Mouse (Mus musculus) c-Kit-positive CD71-negative TER-119-negative erythroid progenitor cells, embryonic 14.5 days (primary cell): ENCODE measurements around the gene Ezr.
A peak's percentile ranks its signal among the peaks of the same experiment; 100 is the strongest.

Source experiments
- DNase-seq: peaks from one replicate; pipeline ENCODE4 v3.0.0-alpha.2; 2013; ENCODE audit warnings: low read depth

Ezr gene

DNA sequence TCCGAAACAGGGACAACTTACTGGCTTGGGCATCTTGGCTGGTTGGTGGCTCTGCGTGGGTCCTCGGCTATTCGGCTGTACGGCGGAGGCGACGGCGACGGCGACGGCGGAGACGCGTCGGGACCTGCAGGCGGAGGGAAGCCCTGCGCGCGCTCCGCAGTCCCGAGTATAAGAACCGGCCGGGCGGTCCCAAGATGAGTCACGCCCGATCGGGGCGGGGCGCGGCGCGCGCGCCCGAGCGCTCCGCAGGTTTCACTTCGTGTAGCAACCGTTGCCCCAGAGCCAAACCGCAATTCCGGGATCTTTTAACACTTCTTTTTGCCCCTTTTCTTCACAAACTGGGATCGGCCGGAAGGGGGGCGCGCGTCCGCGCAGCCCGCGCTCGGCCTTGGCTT, at the start of gene Ezr:
TSS of gene Ezr (minus strand) at position 174 of the 395 bp plus-strand sequence.
- DNase-seq: peak; percentile 82

DNA sequence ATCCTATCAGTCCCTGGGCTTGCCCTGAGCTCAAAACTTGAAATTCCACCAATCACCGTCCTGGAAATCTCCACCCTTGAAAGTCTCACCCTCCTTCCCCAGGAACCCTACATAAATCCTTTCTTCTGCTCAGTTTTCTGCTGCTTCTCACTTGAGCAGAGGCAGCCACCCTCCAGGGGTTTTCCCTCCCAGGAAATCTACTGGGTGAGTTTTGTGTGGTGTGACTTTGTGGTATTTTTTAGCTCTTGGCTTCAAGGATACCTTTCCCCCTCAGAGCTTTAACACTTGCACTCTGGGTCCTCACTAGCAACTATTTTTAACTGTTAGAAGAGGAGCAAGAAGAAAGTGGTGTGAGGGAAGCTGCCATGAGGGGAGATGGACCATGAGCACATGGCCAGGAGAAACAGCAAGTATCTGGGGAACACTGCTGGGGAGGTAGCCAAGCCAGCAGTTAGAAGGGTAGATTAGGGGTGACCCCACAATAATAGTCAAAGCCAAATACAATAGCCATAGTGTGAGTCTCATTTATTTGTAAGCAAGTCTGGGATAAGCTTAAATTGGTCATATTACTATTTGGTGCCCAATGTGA, 47.5 kb upstream of the Ezr start:
- no peak for DNase-seq

DNA sequence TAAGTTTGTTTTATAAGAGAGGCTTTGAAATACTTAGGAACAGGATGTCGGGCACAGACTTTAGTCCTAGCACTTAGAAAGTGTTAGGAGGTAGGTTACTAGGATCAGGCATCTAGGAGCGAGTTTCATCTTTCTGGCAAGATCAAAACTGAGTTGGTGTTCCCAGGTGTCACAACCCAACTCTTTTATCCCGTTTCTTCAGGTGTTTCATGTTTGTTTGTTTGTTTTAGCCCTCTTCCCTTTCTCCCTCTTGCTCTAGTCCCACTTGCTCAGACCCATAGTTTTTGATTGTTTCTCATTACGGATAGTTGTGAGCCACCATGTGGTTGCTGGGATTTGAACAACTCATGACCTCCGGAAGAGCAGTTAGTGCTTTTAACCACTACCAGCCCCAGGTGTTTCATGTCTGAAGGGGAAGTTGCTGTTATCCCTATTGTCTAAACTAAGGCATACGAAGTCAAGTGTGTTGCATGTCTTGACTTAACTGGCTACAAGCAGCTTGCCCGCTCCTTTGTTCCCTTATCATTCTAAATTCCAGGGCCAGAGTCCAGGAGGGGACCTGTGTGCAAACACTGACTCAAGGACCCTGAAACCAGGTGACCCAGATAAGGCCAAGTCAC, 46.1 kb upstream of the Ezr start:
- DNase-seq: no peak

DNA sequence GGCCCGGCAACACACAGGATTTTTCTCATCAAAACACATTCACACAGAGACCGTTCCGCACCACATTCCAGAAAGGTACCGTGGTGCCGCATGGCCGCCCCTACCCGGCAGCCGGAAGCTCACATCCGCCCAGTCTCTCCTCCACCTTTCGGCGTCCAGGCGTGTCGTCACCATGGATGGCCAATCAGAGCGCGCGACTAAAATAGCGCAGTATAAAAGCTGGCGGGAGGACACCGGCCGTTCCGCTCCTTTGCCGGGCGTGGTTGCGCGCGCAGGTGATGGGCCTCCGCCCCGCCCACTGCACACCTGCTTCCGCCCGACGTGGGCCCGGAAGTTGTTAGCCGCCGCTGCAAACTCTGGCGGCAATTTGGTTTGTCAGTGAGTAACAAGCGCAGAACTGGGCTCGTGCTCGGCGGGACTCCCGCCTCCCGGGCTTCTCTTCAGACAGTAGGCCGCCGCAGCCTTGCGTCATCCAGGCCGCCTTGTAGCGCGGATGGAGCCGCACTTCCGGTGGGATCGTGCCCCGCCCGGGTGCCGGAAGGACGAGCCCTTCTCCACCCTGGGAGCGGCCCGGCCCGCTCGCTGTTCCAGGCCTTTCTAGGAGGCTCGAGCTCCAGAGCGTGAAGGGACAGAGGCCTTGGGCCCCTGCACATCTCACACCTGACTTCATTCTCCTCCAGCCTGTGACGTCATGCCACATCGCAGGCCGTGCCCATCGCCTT, 45.3 kb upstream of the Ezr start:
- peak; percentile 93 for DNase-seq

DNA sequence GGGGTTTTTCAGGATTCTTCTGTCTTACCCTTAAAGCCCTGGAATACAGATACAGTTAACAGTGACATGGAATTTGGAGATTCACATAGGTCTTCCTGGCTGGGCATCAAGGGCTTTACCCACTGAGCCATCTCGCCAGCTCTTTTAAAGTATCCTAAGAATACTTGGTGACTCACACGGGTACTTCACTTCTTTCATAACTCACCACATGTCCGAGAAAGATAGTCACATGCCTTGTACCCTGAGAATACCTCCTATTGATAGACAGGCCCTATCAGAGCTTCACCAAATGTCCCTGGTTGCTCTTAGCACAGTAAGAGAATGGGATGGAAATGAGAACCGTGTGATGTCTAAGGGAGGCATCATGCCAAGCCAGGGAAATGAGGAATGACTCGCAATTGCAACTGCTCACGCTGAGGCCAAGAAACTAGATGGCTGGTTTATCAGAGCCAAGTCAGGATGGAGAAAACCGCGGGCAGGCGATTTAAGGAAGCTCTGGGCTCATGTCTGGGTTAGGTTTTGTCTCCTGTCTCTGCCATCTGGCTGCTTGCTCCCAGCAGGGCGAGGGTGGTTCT, 44.7 kb upstream of the Ezr start:
- DNase-seq: peak; percentile 49

DNA sequence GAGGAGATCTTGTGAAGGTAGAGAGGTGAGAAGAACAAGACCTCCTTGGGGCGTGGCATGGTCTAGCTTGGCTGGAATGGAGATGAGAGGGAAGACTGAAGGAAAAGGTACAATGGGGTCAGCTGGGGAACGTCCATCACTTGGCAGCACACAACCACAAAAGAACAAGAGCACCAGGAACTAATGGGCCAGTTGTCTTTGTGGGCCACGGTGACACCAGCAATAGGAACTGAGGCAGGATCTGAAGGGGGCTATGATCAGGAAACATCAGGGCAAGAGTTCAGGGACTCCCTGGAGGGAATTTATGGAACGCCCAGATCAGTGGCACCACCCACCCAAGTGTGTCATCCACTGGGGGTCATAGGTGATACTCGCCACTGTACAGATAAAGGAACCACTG, 34.2 kb upstream of the Ezr start:
- DNase-seq: no peak

DNA sequence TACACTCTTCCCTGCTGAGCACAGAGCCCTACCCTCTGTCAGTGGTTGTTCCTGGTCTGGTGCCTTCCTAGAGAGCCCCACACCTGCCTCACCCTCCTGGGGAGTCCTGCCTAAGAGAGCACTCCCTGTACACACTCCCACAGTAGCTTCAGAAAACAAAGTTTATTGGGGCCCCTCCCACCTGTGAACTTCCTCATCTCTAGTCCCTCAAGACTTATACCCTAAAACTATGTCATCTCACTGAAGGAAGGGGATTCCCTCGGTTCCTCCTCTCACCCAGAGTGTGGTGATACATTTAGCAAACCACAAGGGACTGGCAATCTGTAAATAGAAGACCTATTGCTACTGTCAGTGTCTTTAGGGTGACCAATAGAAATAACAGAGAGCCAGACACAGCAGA, 33.6 kb upstream of the Ezr start:
- no peak for DNase-seq

DNA sequence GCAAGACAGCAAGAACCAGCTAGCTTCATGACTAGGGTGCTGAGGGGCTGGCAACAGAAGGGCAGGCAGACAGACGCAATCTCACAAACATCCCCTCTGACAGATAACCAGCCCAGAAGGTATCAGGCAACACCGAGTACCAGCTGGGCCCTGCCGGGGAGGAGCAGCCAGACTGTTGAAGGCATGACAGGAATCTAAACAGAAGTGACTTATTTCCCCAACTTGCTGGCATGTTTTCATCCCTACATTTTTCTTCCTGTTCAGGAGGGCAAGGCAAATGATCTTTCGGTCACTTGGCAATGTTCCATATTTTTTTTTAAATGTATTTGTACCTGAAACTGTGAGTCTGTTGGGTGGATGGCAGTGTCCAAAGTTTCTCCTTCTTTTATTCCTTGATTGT, 32.1 kb upstream of the Ezr start:
- no peak for DNase-seq

DNA sequence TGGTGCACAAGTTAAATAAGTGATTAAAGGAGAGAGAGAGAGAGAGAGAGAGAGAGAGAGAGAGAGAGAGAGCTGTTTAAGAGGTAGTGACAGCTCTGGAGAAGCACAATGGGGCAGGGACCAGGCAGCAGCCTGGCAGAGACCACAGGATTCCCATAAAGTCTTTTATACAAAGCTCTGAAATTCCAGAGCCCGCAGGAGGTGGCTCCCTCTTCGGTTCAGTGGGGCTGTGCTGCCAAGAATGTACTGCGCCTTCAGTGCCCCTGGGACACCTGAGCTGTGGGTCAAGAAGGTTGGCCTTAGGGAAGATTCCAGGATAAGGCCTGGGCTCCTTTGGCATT, 30.2 kb upstream of the Ezr start:
- DNase-seq: no peak

DNA sequence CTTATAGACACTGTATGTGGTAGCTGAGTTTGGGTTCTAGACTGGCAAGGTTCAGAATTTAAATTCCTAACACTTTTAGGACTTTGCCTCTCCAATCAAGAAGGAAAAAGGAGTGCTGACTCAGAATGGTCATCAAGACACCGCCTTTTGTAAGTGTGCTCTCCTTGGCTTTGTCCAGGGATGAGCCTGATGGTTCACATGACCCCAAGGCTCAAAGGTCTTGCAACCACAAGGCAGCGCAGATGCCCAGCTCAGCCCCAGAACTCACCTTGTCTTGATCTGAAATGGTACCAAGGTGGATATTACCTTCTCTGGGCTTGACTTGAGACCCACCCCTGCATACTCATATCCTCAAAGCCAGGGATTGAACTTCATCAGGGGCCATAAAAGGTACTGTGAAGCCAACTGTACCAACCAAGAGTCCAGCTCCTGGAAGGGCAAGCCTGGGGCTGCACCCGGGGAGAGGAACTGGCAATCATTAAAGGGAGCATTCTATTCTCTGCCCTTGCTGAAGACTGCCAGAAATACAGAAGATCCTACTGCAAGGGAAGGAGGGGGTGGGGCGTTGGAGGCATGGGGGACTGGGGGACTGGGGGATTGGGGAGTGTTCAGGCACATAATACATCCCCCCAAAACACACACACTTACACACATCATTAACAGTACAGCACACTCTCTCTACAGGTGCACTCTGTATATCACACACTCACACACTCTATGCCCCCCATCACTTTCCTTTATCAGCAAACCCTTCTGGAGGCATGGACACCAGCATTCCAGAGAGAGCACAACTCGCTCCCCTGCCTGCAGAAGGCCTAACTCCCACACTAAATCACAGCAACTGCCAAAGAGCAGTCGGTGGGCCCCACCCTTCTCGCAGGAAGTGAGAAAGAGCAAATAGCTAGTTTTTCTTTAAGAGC, 29.6 kb upstream of the Ezr start:
- no peak for DNase-seq

DNA sequence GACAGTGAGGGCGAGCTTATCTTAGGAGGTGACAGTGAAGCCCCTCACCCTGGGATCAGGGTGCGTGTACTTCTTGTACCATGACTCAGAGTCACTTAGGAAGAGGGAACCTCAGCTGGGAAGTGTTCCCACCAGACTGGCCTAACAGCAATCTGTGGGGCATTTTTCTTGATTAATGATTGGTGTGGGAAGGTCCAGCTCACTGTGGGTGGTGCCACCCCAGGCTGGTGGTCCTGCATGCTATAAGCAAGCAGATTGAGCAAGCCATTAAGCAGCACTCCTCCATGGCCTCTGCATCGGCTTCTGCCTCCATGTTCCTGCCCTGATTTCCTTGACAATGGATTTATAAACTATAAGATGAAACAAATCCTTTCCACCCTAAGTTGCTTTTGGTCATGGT, 26.7 kb upstream of the Ezr start:
- DNase-seq: no peak

DNA sequence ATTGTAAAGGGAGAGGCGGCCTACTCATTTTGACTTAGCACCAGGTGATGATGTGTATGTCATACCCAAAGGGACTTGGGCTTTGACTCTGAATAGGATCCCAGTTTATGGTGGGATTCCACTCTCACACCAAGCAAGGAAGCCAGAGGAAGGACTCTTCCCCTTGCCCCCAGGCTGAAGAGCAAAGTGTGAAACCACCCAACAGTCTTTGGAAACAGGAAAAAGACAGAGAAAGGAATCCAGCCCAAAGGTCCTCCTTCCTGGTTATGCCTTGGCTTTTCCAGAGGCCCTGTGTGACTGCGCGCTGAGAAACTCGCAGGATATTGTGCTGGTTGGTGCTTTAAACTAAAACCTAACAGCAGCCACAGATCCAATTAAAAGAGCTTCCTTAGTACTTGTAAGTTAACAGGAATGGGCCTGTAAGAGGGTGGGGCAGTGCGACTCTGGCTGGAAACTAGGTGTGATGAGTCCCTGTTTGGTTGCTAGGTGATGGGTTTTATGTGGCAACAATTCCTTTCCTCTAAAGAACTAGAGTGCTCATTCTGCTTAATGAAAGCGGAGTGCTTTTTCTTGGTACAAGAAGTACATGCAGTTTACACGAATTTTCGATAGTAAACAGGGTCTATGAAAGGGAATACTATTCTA, 26.1 kb upstream of the Ezr start:
- DNase-seq: no peak

DNA sequence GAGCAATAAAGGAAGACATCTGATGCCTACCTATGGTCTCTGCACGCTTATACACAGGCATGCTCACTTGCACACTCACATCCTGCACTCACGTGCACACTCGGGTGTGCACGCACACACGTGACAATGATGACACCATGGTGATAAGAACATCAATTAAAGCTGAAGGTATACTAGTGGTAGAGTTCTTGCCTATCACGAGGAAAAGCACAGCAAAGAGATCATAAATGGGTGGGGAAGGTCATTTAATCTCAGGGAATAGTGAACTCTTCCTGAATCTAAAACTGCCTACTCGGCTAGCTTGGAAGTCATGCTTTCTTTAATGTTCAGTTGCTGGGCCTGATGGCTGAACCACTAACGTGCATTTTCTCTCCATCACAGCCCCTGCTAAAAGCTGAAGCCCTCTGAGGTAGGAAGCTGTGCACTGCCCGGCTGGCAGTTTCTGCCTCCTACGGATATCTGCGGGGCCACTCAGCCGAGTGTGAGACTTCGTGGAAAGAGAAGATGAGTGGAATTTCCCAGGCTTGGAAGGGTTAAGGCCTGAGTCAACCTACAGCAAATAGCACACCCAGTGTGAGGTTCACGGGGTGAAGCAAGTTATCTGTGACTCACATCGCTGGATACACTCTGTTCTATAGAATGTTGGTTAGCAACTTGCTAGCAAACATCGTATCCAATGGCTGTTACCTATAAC, 25.4 kb upstream of the Ezr start:
- DNase-seq: no peak

DNA sequence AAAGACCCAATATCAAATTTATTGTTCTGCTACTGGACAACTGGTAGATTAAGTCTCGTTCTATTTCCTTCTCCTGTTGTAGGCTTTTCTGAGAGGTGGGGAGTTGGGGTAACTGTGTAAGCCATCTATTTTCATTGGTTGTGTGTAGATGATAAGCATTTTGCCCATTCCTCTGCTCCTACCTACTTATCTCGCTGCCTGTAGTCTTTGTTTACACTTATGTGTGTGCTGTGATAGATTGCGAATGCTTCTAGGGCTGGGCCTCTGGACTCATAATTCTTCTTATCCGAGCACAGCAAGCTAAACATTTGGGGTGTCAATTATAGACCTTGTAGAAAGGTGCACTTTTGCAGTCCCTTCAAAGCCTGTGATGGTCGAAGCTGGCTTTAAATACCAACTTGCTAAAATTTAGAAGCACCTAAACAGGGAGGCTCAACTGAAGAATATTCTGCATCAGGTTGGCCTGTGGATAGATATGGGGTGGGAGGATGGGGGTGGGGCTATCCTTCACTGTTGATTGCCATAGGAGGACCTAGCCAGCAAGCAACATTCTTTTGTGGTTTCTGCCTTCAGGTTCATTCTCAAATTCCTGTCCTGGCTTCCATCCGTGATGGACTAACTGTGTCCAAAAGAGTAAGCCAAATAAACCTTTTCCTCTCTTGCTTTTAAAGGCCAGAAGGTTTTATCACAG, 22.4 kb upstream of the Ezr start:
- no peak for DNase-seq

DNA sequence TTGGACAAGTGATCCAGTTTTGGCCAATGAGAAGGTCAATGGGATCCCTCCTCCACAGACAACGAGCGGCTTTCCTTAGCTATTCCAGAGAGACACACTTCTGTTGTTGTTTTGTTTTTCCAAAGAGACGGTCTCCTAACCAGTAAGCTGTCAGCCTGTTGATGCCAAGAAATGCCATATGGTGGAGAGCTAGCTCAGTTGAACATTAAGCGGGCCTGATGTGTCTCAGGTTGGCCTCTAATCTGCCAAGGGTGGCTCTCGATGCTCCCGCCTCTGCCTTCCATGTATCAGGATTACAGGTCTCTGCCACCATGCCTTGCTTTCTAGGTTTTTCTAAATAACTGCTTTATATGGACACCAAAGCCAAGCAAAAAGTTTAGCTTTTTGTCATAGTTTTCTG, 21.5 kb upstream of the Ezr start:
- DNase-seq: no peak

DNA sequence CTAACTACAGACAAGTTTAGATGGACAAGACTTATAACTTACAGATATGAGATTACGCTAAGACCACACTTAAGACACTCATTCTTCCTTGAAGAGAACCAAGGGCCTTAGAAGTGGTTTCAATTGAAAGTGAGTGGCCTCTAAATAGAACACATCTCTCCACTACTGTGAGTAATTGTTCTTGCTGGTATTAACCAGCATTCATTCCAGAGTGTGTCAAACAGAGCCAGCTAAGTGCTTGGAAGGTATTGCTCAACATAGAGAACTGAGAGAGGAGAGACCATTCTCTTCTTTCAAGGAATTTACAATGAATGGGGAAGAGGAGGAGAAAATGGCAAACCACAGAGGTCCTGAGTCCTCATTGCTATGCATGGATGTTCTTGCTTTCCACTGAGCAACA, 21.0 kb upstream of the Ezr start:
- no peak for DNase-seq

DNA sequence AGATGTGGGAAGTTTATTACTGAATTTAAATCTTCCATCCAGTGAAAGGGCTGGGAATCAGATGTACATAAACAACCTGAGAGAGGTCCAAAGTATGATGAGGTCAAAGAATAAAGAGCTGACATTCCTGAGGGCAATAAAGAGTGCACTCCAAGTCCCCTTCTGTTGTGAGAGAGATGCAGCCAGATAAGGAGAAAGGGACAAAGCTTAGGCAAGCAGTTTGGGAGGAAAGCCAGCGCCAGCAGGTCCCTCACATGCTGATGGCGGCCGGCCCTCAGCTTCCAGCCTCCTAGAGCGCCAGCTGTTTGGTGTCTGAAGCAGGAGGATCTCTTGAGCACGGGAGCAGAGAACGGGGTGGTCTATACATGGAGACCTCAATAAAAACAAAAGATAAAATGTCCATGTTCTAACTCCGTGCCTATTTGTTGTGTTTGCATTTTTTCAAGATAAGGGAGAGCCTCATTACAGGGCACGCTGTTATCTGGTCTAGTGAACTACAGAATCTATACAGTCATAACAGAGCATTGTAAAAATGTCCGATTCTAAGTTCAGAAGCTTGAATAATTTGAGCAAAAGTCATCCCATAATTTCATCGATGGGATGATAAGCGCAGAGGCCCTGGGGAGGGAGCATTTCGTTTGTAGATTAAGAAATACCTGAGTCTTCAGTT, 15.9 kb upstream of the Ezr start:
- no peak for DNase-seq

DNA sequence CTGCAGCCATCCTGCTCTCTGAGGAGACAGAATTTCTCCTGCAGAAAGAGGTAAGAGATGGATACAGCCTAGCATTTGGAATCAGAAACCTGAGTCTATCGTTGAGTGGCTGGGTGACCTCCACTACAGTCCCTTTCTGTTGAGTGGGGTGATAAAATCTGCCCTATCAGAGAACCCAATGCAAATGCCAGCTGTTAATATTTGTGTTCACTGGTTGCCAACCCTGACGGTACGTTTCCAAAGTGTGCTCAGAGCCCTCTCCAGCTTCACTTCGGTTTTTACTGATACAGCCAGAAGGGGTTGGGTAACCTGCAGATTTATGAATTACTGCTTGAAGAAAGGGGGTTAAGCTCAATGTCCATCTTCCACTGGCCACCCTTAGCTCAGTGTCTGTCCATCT, 14.9 kb upstream of the Ezr start:
- no peak for DNase-seq

DNA sequence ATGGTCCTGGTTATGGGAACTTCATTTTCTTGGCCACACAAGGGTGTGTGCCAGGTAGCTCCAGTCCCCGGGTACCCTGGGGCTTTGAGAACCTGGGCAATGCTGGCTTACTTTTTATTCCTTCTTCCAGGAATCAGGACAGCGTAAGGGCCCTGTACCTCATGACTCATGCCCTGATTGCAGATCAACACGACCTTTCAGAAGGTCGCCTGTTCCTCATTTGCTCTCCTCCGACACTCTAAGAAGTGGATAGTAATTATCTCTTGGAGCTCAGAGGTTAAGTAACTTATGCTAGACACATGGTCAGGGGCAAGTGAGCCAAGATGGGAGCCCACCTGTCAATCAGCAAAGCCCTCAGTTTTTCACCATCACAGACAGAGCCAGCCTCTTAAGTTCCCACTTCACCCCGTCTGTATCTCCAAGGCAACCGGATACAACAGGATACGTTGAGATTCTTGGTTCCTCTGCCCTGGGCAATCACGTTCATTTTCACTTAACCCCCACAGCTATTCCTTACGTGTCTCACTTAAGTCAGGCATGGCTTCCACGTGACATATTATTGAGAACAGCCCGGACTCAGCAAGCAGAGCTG, 11.7 kb upstream of the Ezr start:
- no peak for DNase-seq
